Mouse (Mus musculus) liver, embryonic 15.5 days (tissue): ENCODE results near the gene Utp15. TPM values are rescaled to one million over a fixed set of nuclear protein-coding genes. Genes with fewer than 3 reads are reported as not detected.

ENCODE experiments used
- ATAC-seq: fragments of 200-750 bp; cut with Nextera tagmentation; 2 replicates; pipeline ENCODE4 v1.8.0; 2017; ENCODE audit warnings: moderate number of reproducible peaks, mild to moderate bottlenecking, moderate library complexity; ENCODE audit not compliant: insufficient read depth
- H3K27ac ChIP-seq: fragments of 300-500 bp; sonication (generic); replicated peaks from 2 replicates; pipeline ENCODE4 v1.5.1; 2015; ENCODE audit warnings: mild to moderate bottlenecking, inconsistent platforms
- H3K27me3 ChIP-seq: fragments of 300-500 bp; sonication (generic); 2 replicates; pipeline ENCODE4 v1.6.1; 2015; ENCODE audit warnings: mild to moderate bottlenecking, inconsistent platforms
- H3K36me3 ChIP-seq: fragments of 300-500 bp; sonication (generic); replicated peaks from 2 replicates; pipeline ENCODE4 v1.6.1; 2015; ENCODE audit warnings: moderate library complexity, mild to moderate bottlenecking, inconsistent platforms
- H3K4me1 ChIP-seq: fragments of 300-500 bp; sonication (generic); replicated peaks from 2 replicates; pipeline ENCODE4 v1.6.1; 2015; ENCODE audit warnings: inconsistent platforms
- H3K4me2 ChIP-seq: fragments of 300-500 bp; sonication (generic); 2 replicates; pipeline ENCODE4 v1.6.1; 2015; ENCODE audit warnings: moderate library complexity, mild to moderate bottlenecking, inconsistent platforms
- H3K4me3 ChIP-seq: fragments of 300-500 bp; sonication (generic); replicated peaks from 2 replicates; pipeline ENCODE4 v1.5.1; 2015; ENCODE audit warnings: mild to moderate bottlenecking, inconsistent platforms
- H3K9ac ChIP-seq: fragments of 300-500 bp; sonication (generic); 2 replicates; pipeline ENCODE4 v1.6.1; 2015; ENCODE audit warnings: moderate library complexity, mild to moderate bottlenecking, inconsistent platforms
- H3K9me3 ChIP-seq: fragments of 300-500 bp; sonication (generic); replicated peaks from 2 replicates; pipeline ENCODE4 v1.6.1; 2016; ENCODE audit warnings: inconsistent platforms
- WGBS: fragments of 180-500 bp; shearing (Covaris S2); methylation state at CpG from one replicate; pipeline ENCODE4 v1.1.7; 2015; ENCODE audit warnings: mixed read lengths; ENCODE audit not compliant: insufficient replicate concordance; 5-methylcytosine and 5-hydroxymethylcytosine counted together
- polyA plus RNA-seq: library from polyadenylated mRNA; unstranded; fragments of >200 nt; fragmentation: Nextera tagmentation; extraction: Ambion mirVana; gene quantifications from 2 replicates; pipeline ENCODE4 v1.2.1, GENCODE M21; 2015

The Utp15 gene
- polyA plus RNA-seq, 1 experiment from 2014 or later = 11.0 TPM

GRCm38 (mm10) chr13:98249594-98249993 lies 13.2 kb downstream of the Utp15 start:
- WGBS = 81% methylated on average over 10 of the region's 10 CpGs
- no peak overlapping the region for H3K27ac ChIP-seq
- H3K4me3 ChIP-seq = no peak overlapping the region
- H3K36me3 ChIP-seq = peaks cover 64% of the 10 kb centered on the region
- no peak for ATAC-seq
- no peak overlapping the region for H3K9ac ChIP-seq
- H3K27me3 ChIP-seq = no peaks in the 10 kb centered on the region
- H3K9me3 ChIP-seq = no peaks in the 10 kb centered on the region
- no peaks in the 10 kb centered on the region for H3K4me1 ChIP-seq
- H3K4me2 ChIP-seq = no peak overlapping the region

GRCm38 (mm10) chr13:98245386-98245785 lies 17.5 kb downstream of the Utp15 start:
- no peak overlapping the region for H3K27ac ChIP-seq
- WGBS = 58% methylated on average over 7 of the region's 7 CpGs
- H3K9me3 ChIP-seq = no peaks in the 10 kb centered on the region
- no peaks in the 10 kb centered on the region for H3K4me1 ChIP-seq
- ATAC-seq = no peak
- H3K36me3 ChIP-seq = peaks cover 29% of the 10 kb centered on the region
- no peak overlapping the region for H3K4me3 ChIP-seq
- no peak overlapping the region for H3K9ac ChIP-seq
- H3K4me2 ChIP-seq = no peak overlapping the region
- no peaks in the 10 kb centered on the region for H3K27me3 ChIP-seq

GRCm38 (mm10) chr13:98244571-98245350 lies 18.1 kb downstream of the Utp15 start:
- Histone ChIP-seq H3K27me3 (no peaks in the 10 kb centered on the region), H3K4me2 (no peak overlapping the region), H3K4me3 (no peak overlapping the region), H3K9me3 (no peaks in the 10 kb centered on the region), H3K27ac (no peak overlapping the region), H3K36me3 (peaks cover 23% of the 10 kb centered on the region), H3K4me1 (no peaks in the 10 kb centered on the region), H3K9ac (no peak overlapping the region)
- no peak for ATAC-seq
- 64% methylated on average over 5 of the region's 5 CpGs for WGBS

- Histone ChIP-seq H3K9ac (no peak overlapping the region), H3K4me2 (no peak overlapping the region), H3K9me3 (no peaks in the 10 kb centered on the region), H3K27me3 (peaks cover 4% of the 10 kb centered on the region), H3K27ac (no peak overlapping the region), H3K4me1 (no peaks in the 10 kb centered on the region), H3K36me3 (no peaks in the 10 kb centered on the region), H3K4me3 (no peak overlapping the region)
- WGBS = 53% methylated on average over 9 of the region's 9 CpGs
- ATAC-seq = no peak
Observed at GRCm38 (mm10) chr13:98241531-98242282, 21.1 kb downstream of the Utp15 start.

GRCm38 (mm10) chr13:98239978-98240641 lies 22.7 kb downstream of the Utp15 start:
- 17% methylated on average over 12 of the region's 12 CpGs for WGBS
- H3K9ac ChIP-seq = no peak overlapping the region
- no peak overlapping the region for H3K27ac ChIP-seq
- H3K4me3 ChIP-seq = no peak overlapping the region
- H3K27me3 ChIP-seq = peaks cover 4% of the 10 kb centered on the region
- H3K36me3 ChIP-seq = no peaks in the 10 kb centered on the region
- no peak for ATAC-seq
- H3K9me3 ChIP-seq = no peaks in the 10 kb centered on the region
- no peak overlapping the region for H3K4me2 ChIP-seq
- no peaks in the 10 kb centered on the region for H3K4me1 ChIP-seq

DNA sequence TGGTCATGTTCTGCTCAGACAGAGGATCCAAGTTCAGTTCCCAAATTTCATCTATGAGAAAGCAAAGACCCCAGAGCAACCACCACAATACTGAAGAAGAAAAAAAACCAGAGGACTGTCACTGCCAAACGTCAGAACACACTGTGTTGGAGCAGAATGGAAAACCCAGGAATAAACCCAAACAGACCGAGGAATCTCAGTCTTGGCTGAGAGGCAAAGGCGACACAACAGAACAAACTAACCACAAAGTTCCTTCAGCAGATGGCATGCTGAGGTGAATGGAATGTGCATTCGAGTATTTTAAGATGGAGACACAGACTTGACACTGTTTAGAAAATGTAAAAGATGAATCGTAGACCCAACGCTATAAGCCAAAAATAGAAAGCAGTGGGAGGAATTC lies 27.4 kb downstream of the Utp15 start:
- H3K4me3 ChIP-seq = no peak overlapping the region
- ATAC-seq = no peak
- no peaks in the 10 kb centered on the region for H3K9me3 ChIP-seq
- 60% methylated on average over 6 of the region's 6 CpGs for WGBS
- no peak overlapping the region for H3K27ac ChIP-seq
- H3K27me3 ChIP-seq = peaks cover 4% of the 10 kb centered on the region
- H3K4me2 ChIP-seq = no peak overlapping the region
- no peaks in the 10 kb centered on the region for H3K36me3 ChIP-seq
- H3K4me1 ChIP-seq = no peaks in the 10 kb centered on the region
- H3K9ac ChIP-seq = no peak overlapping the region

DNA sequence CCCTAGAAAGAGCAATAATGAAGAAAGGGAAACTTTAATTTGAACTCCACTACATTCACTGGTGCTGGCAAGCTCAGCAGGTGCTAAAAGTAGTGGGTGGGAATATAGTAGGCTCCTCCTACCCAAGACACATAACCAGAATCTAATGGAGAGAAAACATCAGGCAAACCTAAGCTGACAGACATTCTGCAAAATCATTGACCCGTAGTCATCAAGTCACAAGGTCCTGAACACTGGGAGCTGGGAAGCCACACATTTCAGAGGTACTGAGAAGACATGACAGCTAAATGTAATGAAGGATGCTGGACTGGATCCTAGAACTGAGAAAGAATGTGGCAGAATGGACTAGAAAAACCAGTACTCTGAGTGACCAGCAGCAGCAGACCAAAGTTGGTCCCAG lies 32.3 kb downstream of the Utp15 start:
- H3K4me3 ChIP-seq = no peak overlapping the region
- ATAC-seq = no peak
- no peaks in the 10 kb centered on the region for H3K36me3 ChIP-seq
- no peaks in the 10 kb centered on the region for H3K27me3 ChIP-seq
- H3K27ac ChIP-seq = no peak overlapping the region
- H3K9ac ChIP-seq = no peak overlapping the region
- no peaks in the 10 kb centered on the region for H3K4me1 ChIP-seq
- H3K4me2 ChIP-seq = no peak overlapping the region
- no peaks in the 10 kb centered on the region for H3K9me3 ChIP-seq
- 75% methylated on average over 1 of the region's 1 CpGs for WGBS

DNA sequence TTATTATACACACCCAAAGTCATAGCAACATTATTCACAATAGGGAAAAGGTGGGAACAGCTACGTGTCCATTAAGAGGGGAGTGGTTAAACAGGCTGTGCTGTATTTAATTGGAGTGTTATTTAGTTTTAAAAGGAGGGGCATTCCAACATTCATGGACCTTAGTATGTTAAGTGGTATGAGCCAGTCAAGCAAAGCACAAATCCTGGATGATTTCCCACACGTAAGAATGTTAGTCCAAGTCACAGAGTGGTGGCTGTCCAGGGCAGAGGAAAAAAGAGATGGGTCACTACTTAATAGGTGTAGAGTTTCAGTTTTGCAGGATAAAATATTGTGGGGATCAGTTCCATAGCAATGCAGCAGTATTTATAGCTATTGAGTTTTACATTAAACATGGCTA lies 36.6 kb downstream of the Utp15 start:
- H3K9ac ChIP-seq = no peak overlapping the region
- no peak overlapping the region for H3K27ac ChIP-seq
- no peak overlapping the region for H3K4me3 ChIP-seq
- no peaks in the 10 kb centered on the region for H3K27me3 ChIP-seq
- no peak for ATAC-seq
- 58% methylated on average over 2 of the region's 2 CpGs for WGBS
- no peaks in the 10 kb centered on the region for H3K9me3 ChIP-seq
- H3K4me1 ChIP-seq = no peaks in the 10 kb centered on the region
- no peak overlapping the region for H3K4me2 ChIP-seq
- no peaks in the 10 kb centered on the region for H3K36me3 ChIP-seq

DNA sequence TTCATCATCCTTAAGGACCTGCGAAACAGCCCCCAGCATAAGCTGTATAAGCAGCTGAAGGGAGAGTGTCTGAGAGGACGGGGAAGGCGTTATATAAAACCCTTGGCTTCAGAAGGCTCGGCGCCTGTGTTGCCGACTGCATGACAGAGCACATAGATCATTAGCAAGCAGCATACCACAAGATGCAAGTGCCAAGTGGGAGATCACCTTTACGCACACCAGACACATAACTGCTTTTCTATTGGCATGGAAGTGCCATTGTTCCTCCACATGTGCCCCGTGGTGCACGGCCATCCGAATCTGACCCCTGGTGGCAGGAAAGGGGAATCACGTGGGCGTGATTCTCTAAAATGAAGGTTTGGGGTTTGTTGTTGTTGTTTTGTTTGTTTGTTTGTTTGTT lies 40.0 kb downstream of the Utp15 start:
- Histone ChIP-seq H3K27ac (no peak overlapping the region), H3K9me3 (no peaks in the 10 kb centered on the region), H3K4me1 (no peaks in the 10 kb centered on the region), H3K4me2 (no peak overlapping the region), H3K36me3 (no peaks in the 10 kb centered on the region), H3K27me3 (no peaks in the 10 kb centered on the region), H3K9ac (no peak overlapping the region), H3K4me3 (no peak overlapping the region)
- WGBS = 34% methylated on average over 12 of the region's 12 CpGs
- no peak for ATAC-seq

GRCm38 (mm10) chr13:98210137-98210536 lies 52.7 kb downstream of the Utp15 start:
- Histone ChIP-seq H3K27me3 (peaks cover 39% of the 10 kb centered on the region), H3K27ac (no peak overlapping the region), H3K4me3 (no peak overlapping the region), H3K9me3 (no peaks in the 10 kb centered on the region), H3K4me1 (peaks cover 15% of the 10 kb centered on the region; the same call in 1 of the 2 replicates), H3K9ac (no peak overlapping the region), H3K36me3 (no peaks in the 10 kb centered on the region), H3K4me2 (no peak overlapping the region)
- no peak for ATAC-seq
- 68% methylated on average over 7 of the region's 7 CpGs for WGBS

- no peaks in the 10 kb centered on the region for H3K36me3 ChIP-seq
- no peak for ATAC-seq
- no peak overlapping the region for H3K4me3 ChIP-seq
- H3K27me3 ChIP-seq = peaks cover 47% of the 10 kb centered on the region
- no peak overlapping the region for H3K27ac ChIP-seq
- H3K4me1 ChIP-seq = peaks cover 15% of the 10 kb centered on the region; the same call in 1 of the 2 replicates
- no peaks in the 10 kb centered on the region for H3K9me3 ChIP-seq
- no peak overlapping the region for H3K9ac ChIP-seq
- H3K4me2 ChIP-seq = no peak overlapping the region
- 39% methylated on average over 9 of the region's 9 CpGs for WGBS
Observed at GRCm38 (mm10) chr13:98208842-98209241, 54.0 kb downstream of the Utp15 start.
